Mouse (Mus musculus) liver, postnatal 0 days (tissue): Measurements from ENCODE around the gene Fcer1a. TPM values are rescaled to one million over a fixed set of nuclear protein-coding genes. Genes with fewer than 3 reads are reported as not detected.

ENCODE experiments used
- ATAC-seq: fragments of 200-750 bp; cut with Nextera tagmentation; 2 replicates; pipeline ENCODE4 v1.8.0; 2017; ENCODE audit warnings: mild to moderate bottlenecking, moderate library complexity
- DNase-seq: peaks from one replicate; pipeline ENCODE4 v3.0.0-alpha.2; 2016
- H3K27ac ChIP-seq: fragments of 300-500 bp; sonication (generic); 2 replicates; pipeline ENCODE4 v1.5.1; 2014; ENCODE audit warnings: antibody characterized with exemption, moderate library complexity, mild to moderate bottlenecking, low read depth
- H3K27me3 ChIP-seq: fragments of 300-500 bp; sonication (generic); 2 replicates; pipeline ENCODE4 v1.6.1; 2014; ENCODE audit warnings: low read length, control low read depth, mixed read lengths; ENCODE audit not compliant: insufficient read depth
- H3K36me3 ChIP-seq: fragments of 300-500 bp; sonication (generic); replicated peaks from 2 replicates; pipeline ENCODE4 v1.6.1; 2014; ENCODE audit warnings: mild to moderate bottlenecking, control low read depth, low read length, moderate library complexity, mixed read lengths; ENCODE audit not compliant: insufficient read depth
- H3K4me1 ChIP-seq: fragments of 300-500 bp; sonication (generic); 2 replicates; pipeline ENCODE4 v1.6.1; 2014; ENCODE audit warnings: antibody characterized with exemption, mild to moderate bottlenecking, control low read depth; ENCODE audit not compliant: insufficient read depth
- H3K4me2 ChIP-seq: fragments of 300-500 bp; sonication (generic); 2 replicates; pipeline ENCODE4 v1.6.1; 2014; ENCODE audit warnings: low read depth, mild to moderate bottlenecking, low read length, moderate library complexity, mixed read lengths
- H3K4me3 ChIP-seq: fragments of 300-500 bp; sonication (generic); 2 replicates; pipeline ENCODE4 v1.5.1; 2014; ENCODE audit warnings: low read depth, low read length
- H3K9ac ChIP-seq: fragments of 300-500 bp; sonication (generic); replicated peaks from 2 replicates; pipeline ENCODE4 v1.6.1; 2014; ENCODE audit warnings: mild to moderate bottlenecking, moderate library complexity
- H3K9me3 ChIP-seq: fragments of 300-500 bp; sonication (generic); 2 replicates; pipeline ENCODE4 v1.6.1; 2016; ENCODE audit warnings: mild to moderate bottlenecking, control low read depth, low read length, mixed read lengths
- CTCF ChIP-seq: sonication (generic); IDR thresholded peaks from 2 replicates; pipeline ENCODE4 v1.5.1; 2016; ENCODE audit warnings: antibody characterized with exemption, low read depth
- EP300 ChIP-seq: IDR thresholded peaks from 2 replicates; pipeline ENCODE4 v1.6.1; 2016; ENCODE audit warnings: antibody characterized with exemption, low read depth, mild to moderate bottlenecking
- WGBS: fragments of 180-500 bp; shearing (Covaris S2); extraction: QIAGEN DNeasy Blood & Tissue Kit; methylation state at CpG from one replicate; pipeline ENCODE4 v1.1.7; 2014; ENCODE audit not compliant: insufficient replicate concordance; 5-methylcytosine and 5-hydroxymethylcytosine counted together
- polyA plus RNA-seq: library from polyadenylated mRNA; unstranded; fragments of >200 nt; fragmentation: Nextera tagmentation; extraction: Ambion mirVana; gene quantifications from 2 replicates; pipeline ENCODE4 v1.2.1, GENCODE M21; 2015

The Fcer1a gene
- polyA plus RNA-seq, 1 experiment from 2014 or later = 0.32 TPM

DNA sequence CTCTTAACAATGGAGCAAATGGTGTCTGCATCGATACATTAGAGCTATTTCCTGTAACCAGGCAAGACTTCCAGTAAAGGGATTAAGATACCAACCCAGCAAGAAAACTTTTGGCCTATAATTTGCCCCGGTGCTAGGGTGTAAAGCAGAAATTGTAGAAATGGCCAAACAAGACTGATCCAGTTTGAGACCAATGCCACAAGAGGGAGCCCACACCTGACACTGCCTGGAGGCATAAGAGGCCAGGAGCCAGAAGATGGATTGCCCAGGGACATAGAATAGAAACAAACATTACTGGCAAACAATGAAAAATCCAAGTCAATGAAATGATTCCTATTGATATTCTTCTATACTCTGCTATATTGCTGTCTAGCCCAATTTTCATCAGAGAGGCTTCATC is 30.7 kb downstream of the Fcer1a start:
- DNase-seq (no peak), ATAC-seq (no peak)
- WGBS = 60% methylated on average over 2 of the region's 2 CpGs
- TF ChIP-seq EP300 = no peak
- TF ChIP-seq CTCF = no peak
- H3K9ac ChIP-seq = no peak overlapping the region
- H3K4me2 ChIP-seq = no peak overlapping the region
- no peaks in the 10 kb centered on the region for H3K27me3 ChIP-seq
- H3K4me3 ChIP-seq = no peak overlapping the region
- H3K27ac ChIP-seq = no peak overlapping the region
- no peaks in the 10 kb centered on the region for H3K9me3 ChIP-seq
- no peaks in the 10 kb centered on the region for H3K4me1 ChIP-seq
- no peaks in the 10 kb centered on the region for H3K36me3 ChIP-seq

DNA sequence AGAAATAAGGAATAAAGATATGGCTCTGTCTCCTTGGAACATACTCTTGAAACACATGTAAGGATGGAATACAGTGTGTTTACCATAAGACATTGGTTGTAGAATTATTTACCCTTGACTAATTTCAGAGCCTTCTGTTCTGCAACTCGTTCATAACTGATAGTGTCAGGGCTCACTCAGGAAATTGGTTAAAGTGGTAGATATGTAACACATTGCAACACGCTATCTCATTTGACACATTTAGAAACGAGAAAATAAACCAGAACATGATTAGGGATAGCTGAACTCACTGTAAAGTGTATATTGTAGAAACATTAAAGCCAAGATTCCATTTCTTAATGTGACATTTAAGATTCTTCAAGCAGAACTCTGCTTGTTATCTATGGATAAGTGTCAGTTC is 35.0 kb downstream of the Fcer1a start:
- Histone ChIP-seq H3K27ac (no peak overlapping the region), H3K4me1 (no peaks in the 10 kb centered on the region), H3K36me3 (no peaks in the 10 kb centered on the region), H3K9ac (no peak overlapping the region), H3K27me3 (no peaks in the 10 kb centered on the region), H3K4me3 (no peak overlapping the region), H3K9me3 (no peaks in the 10 kb centered on the region), H3K4me2 (no peak overlapping the region)
- no peak for ATAC-seq
- no peak for TF ChIP-seq CTCF
- no peak for TF ChIP-seq EP300
- no peak for DNase-seq
- WGBS = 48% methylated on average over 3 of the region's 3 CpGs

DNA sequence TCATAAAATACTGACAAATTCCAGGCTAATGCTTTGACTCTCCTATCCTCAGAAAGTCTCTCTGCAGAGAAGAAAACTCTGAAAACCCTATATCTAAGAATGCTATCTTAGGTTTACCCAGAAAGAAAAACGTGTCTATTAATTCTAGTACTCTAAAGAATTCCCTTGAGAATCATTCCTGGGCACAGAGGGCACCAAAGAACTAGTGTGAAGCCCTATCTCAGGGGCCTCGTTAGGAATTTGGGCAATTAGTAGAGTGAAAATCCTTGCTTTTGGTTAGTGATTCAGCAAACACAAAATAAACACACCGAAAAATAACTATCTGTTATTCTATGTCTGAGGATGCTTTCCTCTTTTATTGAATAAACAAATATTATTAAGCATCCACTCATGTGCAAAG is 36.5 kb downstream of the Fcer1a start, which contains the start of gene Olfr1406:
Olfr1406 (minus strand) TSS at position 101 of the 400 bp plus-strand sequence.
- no peak for DNase-seq
- Histone ChIP-seq H3K36me3 (no peaks in the 10 kb centered on the region), H3K9ac (no peak within 1 kb of the TSS), H3K9me3 (no peaks in the 10 kb centered on the region), H3K4me1 (no peaks in the 10 kb centered on the region), H3K4me2 (no peak within 1 kb of the TSS), H3K27me3 (no peaks in the 10 kb centered on the region), H3K27ac (no peak within 1 kb of the TSS), H3K4me3 (no peak within 1 kb of the TSS)
- ATAC-seq = no peak
- TF ChIP-seq EP300 (no peak), CTCF (no peak)
- WGBS = 44% methylated on average over 3 of the region's 3 CpGs

- no peak overlapping the region for H3K4me3 ChIP-seq
- no peaks in the 10 kb centered on the region for H3K4me1 ChIP-seq
- TF ChIP-seq CTCF = no peak
- no peak for TF ChIP-seq EP300
- no peak overlapping the region for H3K27ac ChIP-seq
- DNase-seq = no peak
- H3K9ac ChIP-seq = no peak overlapping the region
- no peaks in the 10 kb centered on the region for H3K9me3 ChIP-seq
- ATAC-seq = no peak
- no peaks in the 10 kb centered on the region for H3K36me3 ChIP-seq
- H3K4me2 ChIP-seq = no peak overlapping the region
- no peaks in the 10 kb centered on the region for H3K27me3 ChIP-seq
These were observed 52.7 kb downstream of the Fcer1a start for GRCm38 (mm10) chr1:173174154-173174842.

Other genes starting within 250 kb of the Fcer1a start
- not detected in 2 replicates for gene Olfr1408, start 89.8 kb downstream of the Fcer1a start, polyA plus RNA-seq
- gene Olfr1406, start 36.6 kb downstream of the Fcer1a start, polyA plus RNA-seq = not detected in 2 replicates
- not detected in 2 replicates for gene Olfr218, start 29.4 kb downstream of the Fcer1a start, polyA plus RNA-seq
- not detected in 2 replicates for gene Olfr1404, start 14.8 kb downstream of the Fcer1a start, polyA plus RNA-seq
- not detected in 2 replicates for gene Olfr418, start 38.8 kb upstream of the Fcer1a start, polyA plus RNA-seq
- not detected in 2 replicates for gene Mptx2, start 50.6 kb upstream of the Fcer1a start, polyA plus RNA-seq
- gene Ackr1, start 106.5 kb upstream of the Fcer1a start, polyA plus RNA-seq = 16.9 and 21.8 TPM in 2 replicates
- gene Aim2, start 123.7 kb upstream of the Fcer1a start, polyA plus RNA-seq = 4.6 and 4.7 TPM in 2 replicates
- gene Cadm3, start 140.5 kb upstream of the Fcer1a start, polyA plus RNA-seq = 0.49 and 0.61 TPM in 2 replicates